Mouse (Mus musculus): Measurements from ENCODE around the gene Tcn2.
"Not testable (repeated sequence)": the region's sequence is repeated elsewhere in the genome, so short reads cannot be mapped to it uniquely, and the experiment has no call there.

Tcn2 gene

GRCm38 (mm10) chr11:3931511-3932211 lies at the start of gene Tcn2:
Gene Tcn2, minus strand, starts transcription at chr11:3932159.
- peak; percentile 74 for DNase-seq

- no peak for DNase-seq
Observed at GRCm38 (mm10) chr11:3981536-3981935, 49.6 kb upstream of the Tcn2 start.

- DNase-seq = no peak
Observed at GRCm38 (mm10) chr11:3978421-3978820, 46.5 kb upstream of the Tcn2 start.

GRCm38 (mm10) chr11:3976678-3977077 lies 44.7 kb upstream of the Tcn2 start, which contains the start of gene 4930556J24Rik:
Gene 4930556J24Rik, minus strand, starts transcription at chr11:3976778.
- no peak for DNase-seq

- no peak for DNase-seq
Observed at GRCm38 (mm10) chr11:3974311-3974710, 42.4 kb upstream of the Tcn2 start.

- DNase-seq = no peak
Observed at GRCm38 (mm10) chr11:3973081-3973480, 41.1 kb upstream of the Tcn2 start.

GRCm38 (mm10) chr11:3970361-3970760 lies 38.4 kb upstream of the Tcn2 start:
- DNase-seq = no peak

- no peak for DNase-seq
Observed at GRCm38 (mm10) chr11:3969837-3970236, 37.9 kb upstream of the Tcn2 start.

GRCm38 (mm10) chr11:3964416-3965172 lies 32.6 kb upstream of the Tcn2 start:
- no peak for DNase-seq

GRCm38 (mm10) chr11:3963610-3964415 lies 31.9 kb upstream of the Tcn2 start, which contains the start of gene Pes1:
Gene Pes1, plus strand, starts transcription at chr11:3963975.
- peak; percentile 80 for DNase-seq

GRCm38 (mm10) chr11:3963155-3963554 lies 31.2 kb upstream of the Tcn2 start:
- no peak for DNase-seq

GRCm38 (mm10) chr11:3961761-3962160 lies 29.8 kb upstream of the Tcn2 start:
- DNase-seq = no peak

GRCm38 (mm10) chr11:3960901-3961300 lies 28.9 kb upstream of the Tcn2 start:
- no peak for DNase-seq

GRCm38 (mm10) chr11:3955371-3955770 lies 23.4 kb upstream of the Tcn2 start:
- not testable (repeated sequence) for DNase-seq

- not testable (repeated sequence) for DNase-seq
Observed at GRCm38 (mm10) chr11:3954876-3955275, 22.9 kb upstream of the Tcn2 start.

- no peak for DNase-seq
Observed at GRCm38 (mm10) chr11:3946386-3946785, 14.4 kb upstream of the Tcn2 start.

GRCm38 (mm10) chr11:3941371-3941770 lies 9.4 kb upstream of the Tcn2 start:
- DNase-seq = no peak

- no peak for DNase-seq
Observed at GRCm38 (mm10) chr11:3937321-3937874, 5.4 kb upstream of the Tcn2 start.

- no peak for DNase-seq
Observed at GRCm38 (mm10) chr11:3936318-3936717, 4.4 kb upstream of the Tcn2 start.

- DNase-seq = no peak
Observed at GRCm38 (mm10) chr11:3935135-3935534, 3.2 kb upstream of the Tcn2 start.

GRCm38 (mm10) chr11:3933756-3934285 lies 1.9 kb upstream of the Tcn2 start:
- no peak for DNase-seq

- DNase-seq = no peak
Observed at GRCm38 (mm10) chr11:3930931-3931330, 1.0 kb downstream of the Tcn2 start.

- DNase-seq = no peak
Observed at GRCm38 (mm10) chr11:3930019-3930418, 1.9 kb downstream of the Tcn2 start.
